Comparison of ENCODE assay signal across 8 mouse cellular contexts in genomic region chr7:101906696-101907095, GRCm38 (mm10). TPM values are rescaled to one million over a fixed set of nuclear protein-coding genes. Genes with fewer than 3 reads are reported as not detected.
DNase-seq lines count a peak whose midpoint lies in the region; ATAC-seq and TF ChIP-seq lines count a peak whose summit lies in the region.

No protein-coding gene starts in this region.

- no peaks in the 10 kb centered on the region for H3K9me3 ChIP-seq in hindbrain, embryonic 16.5 days (ENCODE audit: control insufficient read depth, low read length)
- H3K9me3 ChIP-seq in midbrain, embryonic 10.5 days (replicated peaks): peaks cover 7% of the 10 kb centered on the region; the same call in 1 of the 2 replicates

- peaks cover 10% of the 10 kb centered on the region for H3K36me3 ChIP-seq in hindbrain, embryonic 16.5 days (ENCODE audit: control insufficient read depth, insufficient read depth, low read length)
- H3K36me3 ChIP-seq in midbrain, embryonic 10.5 days: peaks cover 41% of the 10 kb centered on the region

- H3K27ac ChIP-seq in layer of hippocampus, adult 2 months: peak overlapping the region; percentile 100
- no peak overlapping the region for H3K27ac ChIP-seq in cortical plate, adult 2 months (ENCODE audit: insufficient read depth, low read length)
- no peak overlapping the region for H3K27ac ChIP-seq in hindbrain, embryonic 16.5 days (ENCODE audit: low read depth, low read length)
- peak overlapping the region; percentile 95 for H3K27ac ChIP-seq in midbrain, embryonic 10.5 days (replicated peaks)

- no peak for DNase-seq in layer of hippocampus, adult 2 months (ENCODE audit: low spot score in 2 of 2)
- no peak for DNase-seq in layer of hippocampus, postnatal 36 days
- DNase-seq in midbrain, embryonic 10.5 days (ENCODE audit: low spot score): no peak
- DNase-seq in layer of hippocampus, postnatal 14 days (ENCODE audit: low spot score in 2 of 2): no peak
- no peak for DNase-seq in layer of hippocampus, postnatal 25 days (ENCODE audit: extremely low spot score in 1 of 2, low spot score in 1 of 2)

- 74% methylated on average over 8 of the region's 8 CpGs for WGBS in hindbrain, embryonic 16.5 days
- 80% methylated on average over 8 of the region's 8 CpGs for WGBS in midbrain, embryonic 10.5 days

- no peaks in the 10 kb centered on the region for H3K27me3 ChIP-seq in hindbrain, embryonic 16.5 days (replicated peaks; ENCODE audit: control insufficient read depth, insufficient read depth, low read length)
- no peaks in the 10 kb centered on the region for H3K27me3 ChIP-seq in midbrain, embryonic 10.5 days (ENCODE audit: low read depth, poor library complexity, severe bottlenecking)

- peak overlapping the region; percentile 82 for H3K4me2 ChIP-seq in hindbrain, embryonic 16.5 days (ENCODE audit: low read length)

- H3K9ac ChIP-seq in hindbrain, embryonic 16.5 days (ENCODE audit: low read depth, low read length): peak overlapping the region; percentile 98

- TF ChIP-seq CTCF in layer of hippocampus, adult 2 months (conservative IDR thresholded peaks at IDR 0.05): no peak
- TF ChIP-seq CTCF in cortical plate, adult 2 months (IDR thresholded peaks at IDR 0.05; ENCODE audit: extremely low read depth, insufficient read depth, low read length): no peak

- no peak for ATAC-seq in hindbrain, embryonic 16.5 days
- no peak for ATAC-seq in frontal cortex, adult (ENCODE audit: low TSS enrichment)

- H3K4me3 ChIP-seq in layer of hippocampus, adult 2 months: peak overlapping the region; percentile 60
- peak overlapping the region; percentile 27 for H3K4me3 ChIP-seq in cortical plate, adult 2 months (ENCODE audit: insufficient read depth, low read length)
- H3K4me3 ChIP-seq in hindbrain, embryonic 16.5 days (ENCODE audit: low read length): peak overlapping the region; percentile 93
- peak overlapping the region; percentile 69 for H3K4me3 ChIP-seq in midbrain, embryonic 10.5 days

- no peak for TF ChIP-seq POLR2A in cortical plate, adult 2 months (IDR thresholded peaks at IDR 0.05; ENCODE audit: extremely low read depth, insufficient read depth, low read length)

- peaks cover 5% of the 10 kb centered on the region for H3K4me1 ChIP-seq in cortical plate, adult 2 months (ENCODE audit: control insufficient read depth, insufficient read depth, low read length)
- peaks cover 23% of the 10 kb centered on the region for H3K4me1 ChIP-seq in hindbrain, embryonic 16.5 days (ENCODE audit: control insufficient read depth, insufficient read depth, low read depth, low read length)
- H3K4me1 ChIP-seq in midbrain, embryonic 10.5 days: peaks cover 26% of the 10 kb centered on the region

RNA-seq across cellular contexts. Expression of gene Tomt, which starts 0.5 kb away (rescaled TPM):
- under 1 TPM in 1 of 2 experiments, not detected in 1; 0.20 TPM for total RNA-seq in layer of hippocampus, adult 2 months (2021)
- not detected for total RNA-seq in layer of hippocampus, postnatal 36 days (2021)
- 0.15 and 0.19 TPM in 2 replicates for polyA plus RNA-seq in cortical plate, adult 2 months (2012; rRNA removed)
- 0.38 and 0.62 TPM in 2 replicates for polyA plus RNA-seq in hindbrain, embryonic 16.5 days (2015; fragmentation: Nextera tagmentation; extraction: Ambion mirVana)
- 0.37 and 0.87 TPM in 2 replicates for polyA plus RNA-seq in midbrain, embryonic 10.5 days (2016; fragmentation: Nextera tagmentation; extraction: Ambion mirVana)
- total RNA-seq in layer of hippocampus, postnatal 14 days (2021): under 1 TPM; 0.18 to 0.21 TPM
- total RNA-seq in layer of hippocampus, postnatal 25 days (2021): not detected

RNA-seq across cellular contexts. Expression of gene Lamtor1, which starts 1.0 kb away (rescaled TPM):
- 10 to 100 TPM; 90.2 to 95.6 TPM for total RNA-seq in layer of hippocampus, adult 2 months (2021)
- 10 to 100 TPM; 87.9 to 90.5 TPM for total RNA-seq in layer of hippocampus, postnatal 36 days (2021)
- polyA plus RNA-seq in cortical plate, adult 2 months (2012; rRNA removed): 199 and 213 TPM in 2 replicates
- polyA plus RNA-seq in hindbrain, embryonic 16.5 days (2015; fragmentation: Nextera tagmentation; extraction: Ambion mirVana): 159 and 164 TPM in 2 replicates
- 164 and 166 TPM in 2 replicates for polyA plus RNA-seq in midbrain, embryonic 10.5 days (2016; fragmentation: Nextera tagmentation; extraction: Ambion mirVana)
- total RNA-seq in layer of hippocampus, postnatal 14 days (2021): 100 to 1,000 TPM in 1 of 2 experiments, 10 to 100 TPM in 1; 98.7 to 102 TPM
- total RNA-seq in layer of hippocampus, postnatal 25 days (2021): 100 to 1,000 TPM in 1 of 2 experiments, 10 to 100 TPM in 1; 97.8 to 102 TPM

RNA-seq across cellular contexts. Expression of gene Lrrc51, which starts 27.0 kb away (rescaled TPM):
- 1 to 10 TPM; 5.4 to 5.9 TPM for total RNA-seq in layer of hippocampus, adult 2 months (2021)
- total RNA-seq in layer of hippocampus, postnatal 36 days (2021): 1 to 10 TPM; 4.8 to 5.7 TPM
- polyA plus RNA-seq in cortical plate, adult 2 months (2012; rRNA removed): 11.8 and 12.6 TPM in 2 replicates
- 11.6 and 15.0 TPM in 2 replicates for polyA plus RNA-seq in hindbrain, embryonic 16.5 days (2015; fragmentation: Nextera tagmentation; extraction: Ambion mirVana)
- 10.6 and 12.7 TPM in 2 replicates for polyA plus RNA-seq in midbrain, embryonic 10.5 days (2016; fragmentation: Nextera tagmentation; extraction: Ambion mirVana)
- total RNA-seq in layer of hippocampus, postnatal 14 days (2021): 1 to 10 TPM; 4.8 to 7.4 TPM
- total RNA-seq in layer of hippocampus, postnatal 25 days (2021): 1 to 10 TPM; 6.0 to 6.8 TPM

RNA-seq across cellular contexts. Expression of gene Numa1, which starts 27.2 kb away (rescaled TPM):
- 100 to 1,000 TPM; 114 to 118 TPM for total RNA-seq in layer of hippocampus, adult 2 months (2021)
- total RNA-seq in layer of hippocampus, postnatal 36 days (2021): 100 to 1,000 TPM; 101 to 112 TPM
- polyA plus RNA-seq in cortical plate, adult 2 months (2012; rRNA removed): 51.6 and 54.9 TPM in 2 replicates
- 32.7 and 38.9 TPM in 2 replicates for polyA plus RNA-seq in hindbrain, embryonic 16.5 days (2015; fragmentation: Nextera tagmentation; extraction: Ambion mirVana)
- 76.9 and 91.8 TPM in 2 replicates for polyA plus RNA-seq in midbrain, embryonic 10.5 days (2016; fragmentation: Nextera tagmentation; extraction: Ambion mirVana)
- 10 to 100 TPM; 73.4 to 75.3 TPM for total RNA-seq in layer of hippocampus, postnatal 14 days (2021)
- total RNA-seq in layer of hippocampus, postnatal 25 days (2021): 10 to 100 TPM; 89.0 to 98.9 TPM

RNA-seq across cellular contexts. Expression of gene Folr1, which starts 36.1 kb away (rescaled TPM):
- 1 to 10 TPM in 1 of 2 experiments, not detected in 1; 1.2 TPM for total RNA-seq in layer of hippocampus, adult 2 months (2021)
- 1 to 10 TPM in 1 of 2 experiments, under 1 TPM in 1; 0.62 to 4.9 TPM for total RNA-seq in layer of hippocampus, postnatal 36 days (2021)
- polyA plus RNA-seq in cortical plate, adult 2 months (2012; rRNA removed): 0.81 and 1.5 TPM in 2 replicates
- 60.3 and 70.1 TPM in 2 replicates for polyA plus RNA-seq in hindbrain, embryonic 16.5 days (2015; fragmentation: Nextera tagmentation; extraction: Ambion mirVana)
- 17.9 and 19.5 TPM in 2 replicates for polyA plus RNA-seq in midbrain, embryonic 10.5 days (2016; fragmentation: Nextera tagmentation; extraction: Ambion mirVana)
- total RNA-seq in layer of hippocampus, postnatal 14 days (2021): 10 to 100 TPM in 1 of 2 experiments, 1 to 10 TPM in 1; 4.4 to 35.6 TPM
- total RNA-seq in layer of hippocampus, postnatal 25 days (2021): 1 to 10 TPM; 1.9 to 2.1 TPM

Comparison
In these comparisons a context has a peak if more than half of its experiments do, and no peak if none do; other contexts are left out.
1. H3K27ac ChIP-seq: peak in layer of hippocampus, adult 2 months (single experiment) and midbrain, embryonic 10.5 days (single experiment); none in cortical plate, adult 2 months (single experiment) and hindbrain, embryonic 16.5 days (single experiment).
2. H3K4me3 ChIP-seq: peak in every context shown above with its lines; median percentile 93 in hindbrain, embryonic 16.5 days; 69 in midbrain, embryonic 10.5 days; 60 in layer of hippocampus, adult 2 months; 27 in cortical plate, adult 2 months.